ENCODE assay signal across 13 mouse cellular contexts in the genomic region with DNA sequence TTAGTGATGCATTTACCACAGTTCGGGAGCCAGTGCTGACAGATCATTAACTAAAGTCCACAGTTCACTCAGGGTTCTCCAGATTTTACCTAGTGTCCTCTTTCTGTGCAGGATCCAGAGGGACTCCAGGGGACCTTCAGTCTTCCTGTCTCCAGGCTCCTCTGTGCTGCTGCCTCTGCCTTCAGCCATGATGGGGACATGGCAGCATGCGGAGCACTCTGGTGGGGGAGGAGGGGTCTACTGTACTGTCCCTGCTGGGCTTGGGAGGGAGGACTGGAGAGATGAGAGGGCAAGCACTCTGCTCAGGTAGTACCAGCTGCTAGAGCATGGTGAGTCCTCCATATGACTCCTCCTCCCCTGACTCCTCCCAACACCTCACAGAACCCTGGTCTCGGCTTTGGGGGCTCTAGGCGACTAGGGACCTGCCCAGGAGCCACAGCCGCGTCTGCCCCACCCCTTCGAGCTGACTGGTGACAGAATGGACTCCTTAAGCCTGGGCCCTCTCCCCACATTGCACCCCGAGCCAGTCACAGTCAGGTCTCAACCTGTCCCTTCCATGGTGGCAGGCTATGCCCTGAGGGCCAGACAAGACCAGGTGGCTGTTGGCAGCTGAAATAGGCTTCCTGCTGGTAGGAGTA. TPM values are rescaled to one million over a fixed set of nuclear protein-coding genes. Genes with fewer than 3 reads are reported as not detected.
A peak's percentile ranks its signal among the peaks of the same experiment; 100 is the strongest.
DNase-seq lines count a peak whose midpoint lies in the region; ATAC-seq and TF ChIP-seq lines count a peak whose summit lies in the region.
"Had no signal": no experiment of that assay in that cellular context is flagged by ENCODE, and none has a peak within 500 bp of the region (broad histone marks: within the 10 kb centered on the region; RNA-seq: fewer than 3 reads in every experiment).

No protein-coding gene starts in this region.

- no peak for TF ChIP-seq POLR2A in ES-Bruce4 (IDR thresholded peaks at IDR 0.05; ENCODE audit: insufficient read depth, low read length)
- TF ChIP-seq POLR2A in cerebellum, adult 2 months (IDR thresholded peaks at IDR 0.05; ENCODE audit: borderline replicate concordance, insufficient read depth, low read length) = no peak

- TF ChIP-seq CTCF in ES-Bruce4 (IDR thresholded peaks at IDR 0.05; ENCODE audit: low read depth, low read length) = no peak
- no peak for TF ChIP-seq CTCF in cerebellum, adult 2 months (IDR thresholded peaks at IDR 0.05; ENCODE audit: borderline replicate concordance, insufficient read depth, low read depth, low read length)

- no peak overlapping the region for H3K4me3 ChIP-seq in forebrain, embryonic 13.5 days
- H3K4me3 ChIP-seq in forebrain, embryonic 11.5 days (ENCODE audit: low read depth, low read length) = no peak overlapping the region
- H3K4me3 ChIP-seq in ES-Bruce4 (ENCODE audit: low read depth, low read length) = no peak overlapping the region
- no peak overlapping the region for H3K4me3 ChIP-seq in liver, embryonic 11.5 days (ENCODE audit: low read depth, low read length)
- H3K4me3 ChIP-seq in cerebellum, adult 2 months (replicated peaks; ENCODE audit: insufficient read depth, low read depth, low read length) = no peak overlapping the region
- H3K4me3 ChIP-seq: hindbrain, embryonic 15.5 days; midbrain, embryonic 12.5 days had no signal

- no peak for DNase-seq in forebrain, embryonic 11.5 days (ENCODE audit: low spot score)
- DNase-seq in kidney, adult 11 months = peak; percentile 80
- DNase-seq in liver, embryonic 11.5 days (ENCODE audit: low spot score) = no peak
- no peak for DNase-seq in right cerebral cortex, postnatal 36 days (ENCODE audit: low spot score in 2 of 2)
- DNase-seq in cerebellum, adult 2 months = no peak
- no peak for DNase-seq in frontal cortex, postnatal 10 days (ENCODE audit: low spot score in 2 of 2)
- DNase-seq: gastrocnemius, postnatal 36 days; left cerebral cortex, postnatal 4 days had no signal

- H3K4me1 ChIP-seq in forebrain, embryonic 13.5 days = peaks cover 78% of the 10 kb centered on the region
- peaks cover 8% of the 10 kb centered on the region; the same call in 1 of the 2 replicates for H3K4me1 ChIP-seq in forebrain, embryonic 11.5 days (replicated peaks; ENCODE audit: control insufficient read depth, insufficient read depth, low read length)
- peaks cover 10% of the 10 kb centered on the region for H3K4me1 ChIP-seq in ES-Bruce4 (ENCODE audit: control insufficient read depth, insufficient read depth, low read length)
- peaks cover 44% of the 10 kb centered on the region for H3K4me1 ChIP-seq in liver, embryonic 11.5 days (replicated peaks; ENCODE audit: control insufficient read depth, insufficient read depth, low read length)
- peaks cover 46% of the 10 kb centered on the region for H3K4me1 ChIP-seq in cerebellum, adult 2 months (ENCODE audit: control insufficient read depth, insufficient read depth, low read length)

- no peaks in the 10 kb centered on the region for H3K36me3 ChIP-seq in forebrain, embryonic 13.5 days (ENCODE audit: poor library complexity, severe bottlenecking)
- no peaks in the 10 kb centered on the region; the same call in 1 of the 2 replicates for H3K36me3 ChIP-seq in forebrain, embryonic 11.5 days (ENCODE audit: control insufficient read depth, insufficient read depth, low read length)
- no peaks in the 10 kb centered on the region for H3K36me3 ChIP-seq in ES-Bruce4 (ENCODE audit: control insufficient read depth, insufficient read depth, low read length, poor library complexity, severe bottlenecking)
- no peaks in the 10 kb centered on the region for H3K36me3 ChIP-seq in liver, embryonic 11.5 days (ENCODE audit: control insufficient read depth, insufficient read depth, low read length)
- H3K36me3 ChIP-seq: hindbrain, embryonic 15.5 days; midbrain, embryonic 12.5 days had no signal

- peaks cover 7% of the 10 kb centered on the region; the same call in 1 of the 2 replicates for H3K27me3 ChIP-seq in forebrain, embryonic 13.5 days
- H3K27me3 ChIP-seq in forebrain, embryonic 11.5 days (ENCODE audit: control insufficient read depth, insufficient read depth, low read length) = peaks cover 6% of the 10 kb centered on the region
- H3K27me3 ChIP-seq in ES-Bruce4 (ENCODE audit: control insufficient read depth, insufficient read depth, low read length, poor library complexity, severe bottlenecking) = no peaks in the 10 kb centered on the region
- H3K27me3 ChIP-seq in liver, embryonic 11.5 days (replicated peaks; ENCODE audit: control insufficient read depth, insufficient read depth, low read length) = peaks cover 4% of the 10 kb centered on the region; the same call in 1 of the 2 replicates
- H3K27me3 ChIP-seq in cerebellum, adult 2 months (ENCODE audit: control insufficient read depth, insufficient read depth, low read length) = no peaks in the 10 kb centered on the region
- H3K27me3 ChIP-seq: Patski had no signal

- no peak overlapping the region for H3K9ac ChIP-seq in forebrain, embryonic 13.5 days
- no peak overlapping the region for H3K9ac ChIP-seq in forebrain, embryonic 11.5 days (ENCODE audit: low read length)
- peak overlapping the region; percentile 40; the same call in 1 of the 2 replicates for H3K9ac ChIP-seq in ES-Bruce4 (ENCODE audit: low read depth, poor library complexity, severe bottlenecking)
- H3K9ac ChIP-seq in liver, embryonic 11.5 days (ENCODE audit: low read depth, low read length) = no peak overlapping the region
- H3K9ac ChIP-seq: hindbrain, embryonic 15.5 days; midbrain, embryonic 12.5 days had no signal

- H3K27ac ChIP-seq in forebrain, embryonic 13.5 days = peak overlapping the region; percentile 40
- H3K27ac ChIP-seq in forebrain, embryonic 11.5 days (ENCODE audit: low read depth, low read length) = no peak overlapping the region
- H3K27ac ChIP-seq in ES-Bruce4 (ENCODE audit: insufficient read depth, low read length) = peak overlapping the region; percentile 54
- peak overlapping the region; percentile 1; the same call in 1 of the 2 replicates for H3K27ac ChIP-seq in liver, embryonic 11.5 days (ENCODE audit: low read depth, low read length)
- no peak overlapping the region for H3K27ac ChIP-seq in cerebellum, adult 2 months (ENCODE audit: insufficient read depth, low read length)
- H3K27ac ChIP-seq: hindbrain, embryonic 15.5 days; midbrain, embryonic 12.5 days had no signal

- ATAC-seq in forebrain, embryonic 13.5 days = no peak
- no peak for ATAC-seq in forebrain, embryonic 11.5 days (replicated peaks; ENCODE audit: low FRiP score)
- ATAC-seq in liver, embryonic 11.5 days (replicated peaks; ENCODE audit: low FRiP score) = no peak
- ATAC-seq: Patski had no signal

- TF ChIP-seq EP300 in ES-Bruce4 (IDR thresholded peaks at IDR 0.05; ENCODE audit: insufficient read depth, low read depth, low read length) = no peak

- H3K4me2 ChIP-seq in forebrain, embryonic 13.5 days = peak overlapping the region; percentile 10; the same call in 1 of the 2 replicates
- no peak overlapping the region for H3K4me2 ChIP-seq in forebrain, embryonic 11.5 days (ENCODE audit: low read depth, low read length, severe bottlenecking)
- peak overlapping the region; percentile 8 for H3K4me2 ChIP-seq in liver, embryonic 11.5 days
- H3K4me2 ChIP-seq: hindbrain, embryonic 15.5 days; midbrain, embryonic 12.5 days had no signal

- H3K9me3 ChIP-seq in forebrain, embryonic 13.5 days (replicated peaks) = no peaks in the 10 kb centered on the region
- no peaks in the 10 kb centered on the region for H3K9me3 ChIP-seq in forebrain, embryonic 11.5 days (ENCODE audit: control insufficient read depth, low read length)
- H3K9me3 ChIP-seq in ES-Bruce4 (replicated peaks; ENCODE audit: control insufficient read depth, insufficient read depth, low read length, poor library complexity, severe bottlenecking) = no peaks in the 10 kb centered on the region
- no peaks in the 10 kb centered on the region for H3K9me3 ChIP-seq in liver, embryonic 11.5 days (ENCODE audit: control insufficient read depth, low read length)
- H3K9me3 ChIP-seq: hindbrain, embryonic 15.5 days; midbrain, embryonic 12.5 days had no signal

- 57% methylated on average over 8 of the region's 8 CpGs for WGBS in forebrain, embryonic 13.5 days
- WGBS in forebrain, embryonic 11.5 days = 64% methylated on average over 8 of the region's 8 CpGs
- 67% methylated on average over 8 of the region's 8 CpGs for WGBS in liver, embryonic 11.5 days
- 64% methylated on average over 8 of the region's 8 CpGs for WGBS in cerebellum, adult 2 months

RNA-seq across cellular contexts. Expression of a gene that starts 3.4 kb away (rescaled TPM):
- polyA plus RNA-seq in forebrain, embryonic 13.5 days (2015; fragmentation: Nextera tagmentation; extraction: Ambion mirVana) = 14.2 and 15.0 TPM in 2 replicates
- 10.4 and 12.1 TPM in 2 replicates for polyA plus RNA-seq in forebrain, embryonic 11.5 days (2014; fragmentation: Nextera tagmentation; extraction: Ambion mirVana)
- polyA plus RNA-seq in ES-Bruce4 (2011; ENCODE audit: insufficient read depth, insufficient read length, low read depth, missing spikeins) = 15.4 and 15.6 TPM in 2 replicates
- polyA plus RNA-seq in liver, embryonic 11.5 days (2014; fragmentation: Nextera tagmentation; extraction: Ambion mirVana) = 9.7 and 10.2 TPM in 2 replicates
- polyA plus RNA-seq in cerebellum, adult 2 months (2012; rRNA removed) = 116 and 141 TPM in 2 replicates

RNA-seq across cellular contexts. Expression of a gene that starts 26.0 kb away (rescaled TPM):
- 91.9 and 103 TPM in 2 replicates for polyA plus RNA-seq in forebrain, embryonic 13.5 days (2015; fragmentation: Nextera tagmentation; extraction: Ambion mirVana)
- polyA plus RNA-seq in forebrain, embryonic 11.5 days (2014; fragmentation: Nextera tagmentation; extraction: Ambion mirVana) = 104 and 107 TPM in 2 replicates
- polyA plus RNA-seq in ES-Bruce4 (2011; ENCODE audit: insufficient read depth, insufficient read length, low read depth, missing spikeins) = 25.4 and 34.0 TPM in 2 replicates
- polyA plus RNA-seq in liver, embryonic 11.5 days (2014; fragmentation: Nextera tagmentation; extraction: Ambion mirVana) = 70.1 and 77.2 TPM in 2 replicates
- 41.9 and 43.9 TPM in 2 replicates for polyA plus RNA-seq in cerebellum, adult 2 months (2012; rRNA removed)

Comparison
In these comparisons a context has a peak if more than half of its experiments do, and no peak if none do; other contexts are left out.
1. H3K27ac ChIP-seq: peak in forebrain, embryonic 13.5 days (single experiment), ES-Bruce4 (single experiment) and liver, embryonic 11.5 days (single experiment); none in forebrain, embryonic 11.5 days (single experiment) and cerebellum, adult 2 months (single experiment).